Mouse (Mus musculus): ENCODE measurements around the gene Prpf38b.
A peak's percentile ranks its signal among the peaks of the same experiment; 100 is the strongest.

The Prpf38b gene

DNA sequence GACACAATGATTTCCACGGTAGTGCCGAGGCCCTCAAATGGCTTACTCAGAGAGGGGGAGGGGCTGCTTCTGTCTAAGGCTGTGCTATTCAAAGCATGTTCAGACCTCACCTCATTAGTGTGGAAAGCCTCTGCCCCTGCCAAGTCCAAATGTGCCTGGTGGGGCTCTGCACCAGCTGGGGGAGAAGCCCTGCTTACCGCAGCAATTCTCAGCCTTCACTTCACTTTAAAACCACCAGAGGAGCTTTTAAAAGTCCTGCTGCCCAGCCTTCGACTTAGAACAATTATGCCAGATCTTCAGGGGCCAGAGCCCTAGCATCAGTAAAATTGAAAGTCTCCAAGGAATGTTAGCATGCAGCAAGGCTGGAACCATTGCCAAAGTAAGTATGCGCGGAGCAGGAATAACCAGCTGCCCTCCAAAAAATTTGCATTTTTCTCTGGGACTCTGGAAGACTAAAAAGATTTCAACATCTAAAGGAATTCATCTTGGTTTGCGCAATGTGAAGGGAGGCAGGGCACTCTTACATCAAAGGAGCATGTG is 53.2 kb downstream of the Prpf38b start:
- DNase-seq (ENCODE audit: low read depth) = no peak

DNA sequence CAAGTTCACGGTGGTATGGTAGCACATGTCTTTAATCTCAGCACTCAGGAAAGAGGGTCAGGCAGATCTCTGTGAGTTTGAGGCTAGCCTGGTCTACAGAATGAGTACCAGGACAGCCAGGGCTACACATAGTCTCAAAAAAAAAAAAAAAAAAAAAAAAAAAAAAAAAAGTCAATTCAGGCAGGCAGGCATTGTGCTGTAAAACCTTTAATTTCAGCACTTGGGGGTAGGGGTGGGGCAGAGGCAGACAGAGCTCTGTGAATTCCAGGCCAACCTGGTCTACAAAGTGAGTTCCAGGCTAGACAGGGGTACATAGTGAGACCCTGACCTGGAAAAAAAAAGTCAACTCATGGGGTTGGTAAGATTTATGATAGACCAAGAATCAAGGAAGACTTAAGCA is 53.8 kb downstream of the Prpf38b start:
- no peak for DNase-seq (ENCODE audit: low read depth)

DNA sequence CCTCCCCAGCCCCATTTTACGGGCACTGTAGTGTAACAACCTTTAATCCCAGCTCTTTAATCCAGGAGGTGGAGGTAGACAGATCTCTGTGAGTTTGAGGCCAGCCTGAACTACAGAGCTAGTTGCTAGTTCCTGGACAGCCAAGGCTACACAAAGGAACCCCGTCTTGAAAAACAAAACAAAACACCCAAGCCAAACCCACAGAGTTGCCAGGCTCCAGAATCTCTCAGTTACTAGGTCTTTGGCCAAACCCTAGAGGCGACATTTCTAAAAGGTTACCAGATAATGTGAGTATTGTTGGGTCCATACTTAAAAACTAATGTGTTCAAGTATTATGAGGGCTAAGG is 54.4 kb downstream of the Prpf38b start:
- DNase-seq (ENCODE audit: low read depth) = no peak

DNA sequence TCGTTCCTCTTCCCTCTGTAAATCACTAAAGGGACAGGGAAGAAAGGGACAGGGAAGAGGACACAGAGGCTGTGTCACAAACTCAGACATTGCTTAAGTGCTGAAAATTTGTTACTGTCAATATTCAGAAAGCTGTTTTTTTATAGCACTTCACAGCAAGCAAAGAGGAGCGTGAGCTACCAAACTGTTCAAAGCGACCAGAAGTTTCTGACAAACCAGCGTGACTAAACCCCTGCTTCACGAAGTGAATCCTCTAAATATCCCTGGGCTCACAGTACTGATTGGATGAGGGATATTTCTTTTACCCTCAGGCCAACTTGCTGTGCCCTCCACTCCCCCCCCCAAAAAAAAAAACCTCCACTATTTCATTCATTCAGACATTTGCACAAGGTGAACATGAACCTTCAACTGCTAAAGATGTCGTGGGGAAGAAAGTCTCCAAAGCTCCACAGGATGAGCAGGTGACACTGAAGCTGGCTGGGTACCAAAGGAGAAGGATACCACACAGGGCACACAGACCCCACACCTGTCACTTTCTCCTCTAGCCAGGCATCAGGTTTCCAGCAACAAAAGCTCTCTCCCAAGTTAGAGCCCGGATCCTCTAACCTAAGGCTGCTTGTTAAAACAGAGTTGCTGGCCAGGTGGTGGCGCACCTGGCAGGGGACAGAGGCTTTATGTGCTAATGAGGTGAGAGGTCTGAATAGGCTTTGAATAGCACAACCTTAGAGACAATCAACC is 55.0 kb downstream of the Prpf38b start:
- peak; percentile 80 for DNase-seq (ENCODE audit: low read depth)

DNA sequence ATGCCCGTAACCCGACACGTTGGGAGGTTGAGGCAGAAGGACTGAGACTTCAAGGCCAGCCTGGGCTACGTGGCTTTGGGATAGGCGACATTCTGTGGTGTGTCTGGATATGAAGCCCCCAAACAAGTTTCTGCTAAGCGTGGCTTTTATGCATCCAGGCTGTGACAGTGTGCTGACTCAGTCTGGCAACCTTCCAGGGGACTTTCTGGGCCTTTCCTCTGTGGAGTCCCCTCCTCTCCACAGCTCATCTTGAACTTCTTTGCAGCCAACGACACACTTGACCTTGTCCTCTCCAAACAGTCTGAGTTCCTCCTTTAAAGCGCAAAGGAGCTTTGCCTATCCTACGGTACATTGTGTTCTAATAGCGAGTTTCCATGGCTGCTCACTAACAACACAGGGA is 55.7 kb downstream of the Prpf38b start:
- DNase-seq (ENCODE audit: low read depth) = no peak

DNA sequence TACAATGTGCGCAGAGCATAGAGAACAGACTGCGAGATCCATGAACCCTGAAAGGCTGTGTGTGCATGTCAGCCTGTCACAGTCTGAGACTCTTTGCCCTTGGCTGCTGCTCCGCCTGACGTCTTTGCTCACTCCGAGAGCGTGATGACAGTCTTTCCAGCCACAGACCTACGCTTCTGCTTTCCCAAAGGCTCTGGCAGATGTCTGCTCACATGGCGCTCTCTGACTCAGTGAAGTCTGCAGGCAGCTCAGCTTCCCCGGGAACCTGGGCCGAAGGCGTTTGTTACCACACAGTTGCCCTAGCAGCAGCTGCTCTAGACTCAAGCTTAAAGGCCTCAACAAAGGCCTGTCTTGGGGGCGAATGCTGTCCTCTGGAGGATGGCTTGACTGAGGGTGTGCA is 56.2 kb downstream of the Prpf38b start:
- no peak for DNase-seq (ENCODE audit: low read depth)

DNA sequence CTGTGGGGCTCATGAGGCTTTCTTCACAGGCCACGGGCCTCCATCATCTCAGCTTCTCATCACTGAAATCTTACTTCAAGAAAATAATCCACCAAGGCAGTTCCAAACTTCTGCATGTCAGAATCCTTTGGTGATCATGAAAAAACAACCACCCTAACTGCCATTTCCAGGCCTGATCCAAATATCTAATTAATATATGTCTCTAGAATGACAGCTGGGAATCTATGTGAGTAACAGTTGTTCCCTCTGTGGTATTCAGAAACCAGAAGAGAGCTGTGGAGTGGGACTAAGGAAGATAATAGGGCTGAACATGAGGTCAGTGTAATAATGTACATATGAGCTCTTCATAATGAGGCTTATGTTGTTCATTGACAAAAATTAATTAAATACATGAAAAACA is 58.3 kb downstream of the Prpf38b start:
- DNase-seq (ENCODE audit: low read depth) = no peak
